Mouse (Mus musculus): Measurements from ENCODE around the gene 4930518I15Rik.
"Not testable (repeated sequence)": the region's sequence is repeated elsewhere in the genome, so short reads cannot be mapped to it uniquely, and the experiment has no call there.

Gene 4930518I15Rik

GRCm38 (mm10) chr2:156843331-156843730, 14.4 kb downstream of the 4930518I15Rik start:
- DNase-seq (ENCODE audit: low spot score), result no peak

- no peak for DNase-seq (ENCODE audit: low spot score)
These were observed 15.0 kb downstream of the 4930518I15Rik start for GRCm38 (mm10) chr2:156842711-156843110.

GRCm38 (mm10) chr2:156841841-156842706, 15.7 kb downstream of the 4930518I15Rik start:
- DNase-seq (ENCODE audit: low spot score), result peak; percentile 74

- DNase-seq (ENCODE audit: low spot score), result peak; percentile 55
These were observed 16.5 kb downstream of the 4930518I15Rik start for GRCm38 (mm10) chr2:156841028-156841840.

- DNase-seq (ENCODE audit: low spot score), result no peak
These were observed 17.3 kb downstream of the 4930518I15Rik start for GRCm38 (mm10) chr2:156840301-156841027.

- no peak for DNase-seq (ENCODE audit: low spot score)
These were observed 18.2 kb downstream of the 4930518I15Rik start, which contains the start of gene Tgif2 for GRCm38 (mm10) chr2:156839319-156840191. Gene Tgif2 (plus strand): TSS chr2:156840007.

- DNase-seq (ENCODE audit: low spot score), result no peak
These were observed 18.9 kb downstream of the 4930518I15Rik start for GRCm38 (mm10) chr2:156838839-156839238.

GRCm38 (mm10) chr2:156834336-156834735, 23.4 kb downstream of the 4930518I15Rik start:
- no peak for DNase-seq (ENCODE audit: low spot score)

GRCm38 (mm10) chr2:156825128-156825527, 32.6 kb downstream of the 4930518I15Rik start:
- not testable (repeated sequence) for DNase-seq (ENCODE audit: low spot score)

GRCm38 (mm10) chr2:156816116-156816515, 41.6 kb downstream of the 4930518I15Rik start:
- no peak for DNase-seq (ENCODE audit: low spot score)

GRCm38 (mm10) chr2:156815412-156815811, 42.3 kb downstream of the 4930518I15Rik start:
- no peak for DNase-seq (ENCODE audit: low spot score)

- no peak for DNase-seq (ENCODE audit: low spot score)
These were observed 42.9 kb downstream of the 4930518I15Rik start for GRCm38 (mm10) chr2:156814893-156815292.

- DNase-seq (ENCODE audit: low spot score), result peak; percentile 25
These were observed 43.4 kb downstream of the 4930518I15Rik start for GRCm38 (mm10) chr2:156814344-156814801.

GRCm38 (mm10) chr2:156811556-156811955, 46.2 kb downstream of the 4930518I15Rik start:
- no peak for DNase-seq (ENCODE audit: low spot score)

- DNase-seq (ENCODE audit: low spot score), result peak; percentile 34
These were observed 47.0 kb downstream of the 4930518I15Rik start for GRCm38 (mm10) chr2:156810716-156811115.

GRCm38 (mm10) chr2:156809579-156809978, 48.2 kb downstream of the 4930518I15Rik start:
- DNase-seq (ENCODE audit: low spot score), result peak; percentile 78

GRCm38 (mm10) chr2:156806886-156807285, 50.9 kb downstream of the 4930518I15Rik start:
- no peak for DNase-seq (ENCODE audit: low spot score)
